Mouse (Mus musculus) neural tube, embryonic 11.5 days (tissue): ENCODE data around the gene Kif28. TPM values are rescaled to one million over a fixed set of nuclear protein-coding genes. Genes with fewer than 3 reads are reported as not detected.

Experiments used
- ATAC-seq: fragments of 200-750 bp; cut with Nextera tagmentation; 2 replicates; pipeline ENCODE4 v1.8.0; 2017; ENCODE audit warnings: moderate number of reproducible peaks, mild to moderate bottlenecking, moderate TSS enrichment, moderate library complexity; ENCODE audit not compliant: insufficient read depth, low FRiP score, low TSS enrichment
- DNase-seq: peaks from one replicate; pipeline ENCODE4 v3.0.0-alpha.2; 2015; ENCODE audit warnings: low spot score
- H3K27ac ChIP-seq: fragments of 300-500 bp; sonication (generic); 2 replicates; pipeline ENCODE4 v1.5.1; 2014; ENCODE audit warnings: low read depth, mild to moderate bottlenecking, low read length
- H3K27me3 ChIP-seq: fragments of 300-500 bp; sonication (generic); 2 replicates; pipeline ENCODE4 v1.6.1; 2014; ENCODE audit warnings: mild to moderate bottlenecking, low read length, mixed read lengths; ENCODE audit not compliant: control insufficient read depth, insufficient read depth
- H3K36me3 ChIP-seq: fragments of 300-500 bp; sonication (generic); 2 replicates; pipeline ENCODE4 v1.6.1; 2014; ENCODE audit warnings: mild to moderate bottlenecking, low read length, moderate library complexity, mixed read lengths; ENCODE audit not compliant: control insufficient read depth, insufficient read depth
- H3K4me1 ChIP-seq: fragments of 300-500 bp; sonication (generic); 2 replicates; pipeline ENCODE4 v1.6.1; 2014; ENCODE audit warnings: low read length, mixed read lengths; ENCODE audit not compliant: control insufficient read depth, insufficient read depth
- H3K4me2 ChIP-seq: fragments of 300-500 bp; sonication (generic); 2 replicates; pipeline ENCODE4 v1.6.1; 2014; ENCODE audit warnings: low read depth, mild to moderate bottlenecking, moderate library complexity
- H3K4me3 ChIP-seq: fragments of 300-500 bp; sonication (generic); 2 replicates; pipeline ENCODE4 v1.5.1; 2014; ENCODE audit warnings: low read depth, low read length
- H3K9ac ChIP-seq: fragments of 300-500 bp; sonication (generic); 2 replicates; pipeline ENCODE4 v1.6.1; 2014; ENCODE audit warnings: mild to moderate bottlenecking, low read length
- H3K9me3 ChIP-seq: fragments of 300-500 bp; sonication (generic); 2 replicates; pipeline ENCODE4 v1.6.1; 2016; ENCODE audit warnings: low read length; ENCODE audit not compliant: control insufficient read depth
- WGBS: fragments of 180-500 bp; shearing (Covaris S2); extraction: QIAGEN DNeasy Blood & Tissue Kit; methylation state at CpG from one replicate; pipeline ENCODE4 v1.1.7; 2014; 5-methylcytosine and 5-hydroxymethylcytosine counted together
- polyA plus RNA-seq: library from polyadenylated mRNA; unstranded; fragments of >200 nt; fragmentation: Nextera tagmentation; extraction: Ambion mirVana; gene quantifications from 2 replicates; pipeline ENCODE4 v1.2.1, GENCODE M21; 2014

Gene Kif28
- polyA plus RNA-seq: not detected in 2 replicates

GRCm38 (mm10) chr1:179745171-179745570 is at the start of gene Kif28:
Gene Kif28 (minus strand): TSS chr1:179745271.
- no peaks in the 10 kb centered on the region for H3K27me3 ChIP-seq
- ATAC-seq: no peak
- H3K9me3 ChIP-seq: no peaks in the 10 kb centered on the region
- WGBS: 93% methylated on average over 9 of the region's 9 CpGs
- H3K4me1 ChIP-seq: no peaks in the 10 kb centered on the region
- no peak for DNase-seq
- H3K9ac ChIP-seq: no peak within 1 kb of the TSS
- H3K27ac ChIP-seq: no peak within 1 kb of the TSS
- no peak within 1 kb of the TSS for H3K4me3 ChIP-seq
- 0 out of 2 replicates have a peak, but pooled peaks cover 2% of the 10 kb centered on the region for H3K36me3 ChIP-seq
- H3K4me2 ChIP-seq: no peak within 1 kb of the TSS

GRCm38 (mm10) chr1:179787281-179787680 is 42.2 kb upstream of the Kif28 start:
- no peaks in the 10 kb centered on the region for H3K9me3 ChIP-seq
- WGBS: 92% methylated on average over 4 of the region's 4 CpGs
- H3K4me3 ChIP-seq: no peak overlapping the region
- peaks cover 11% of the 10 kb centered on the region for H3K36me3 ChIP-seq
- H3K9ac ChIP-seq: no peak overlapping the region
- H3K4me2 ChIP-seq: no peak overlapping the region
- DNase-seq: no peak
- H3K4me1 ChIP-seq: no peaks in the 10 kb centered on the region
- H3K27me3 ChIP-seq: no peaks in the 10 kb centered on the region
- ATAC-seq: no peak
- no peak overlapping the region for H3K27ac ChIP-seq

GRCm38 (mm10) chr1:179785502-179785901 is 40.4 kb upstream of the Kif28 start:
- no peak overlapping the region for H3K4me2 ChIP-seq
- no peak for ATAC-seq
- no peaks in the 10 kb centered on the region for H3K4me1 ChIP-seq
- 93% methylated on average over 5 of the region's 5 CpGs for WGBS
- no peak for DNase-seq
- H3K9me3 ChIP-seq: no peaks in the 10 kb centered on the region
- H3K4me3 ChIP-seq: no peak overlapping the region
- peaks cover 13% of the 10 kb centered on the region for H3K36me3 ChIP-seq
- H3K9ac ChIP-seq: no peak overlapping the region
- no peak overlapping the region for H3K27ac ChIP-seq
- H3K27me3 ChIP-seq: no peaks in the 10 kb centered on the region

GRCm38 (mm10) chr1:179784098-179784497 is 39.0 kb upstream of the Kif28 start:
- no peak for ATAC-seq
- peaks cover 12% of the 10 kb centered on the region for H3K36me3 ChIP-seq

GRCm38 (mm10) chr1:179776831-179777230 is 31.8 kb upstream of the Kif28 start:
- 93% methylated on average over 8 of the region's 8 CpGs for WGBS
- H3K9ac ChIP-seq: no peak overlapping the region
- H3K27ac ChIP-seq: no peak overlapping the region
- DNase-seq (no peak), ATAC-seq (no peak)
- H3K9me3 ChIP-seq: no peaks in the 10 kb centered on the region
- no peak overlapping the region for H3K4me3 ChIP-seq
- H3K36me3 ChIP-seq: peaks cover 7% of the 10 kb centered on the region
- H3K4me2 ChIP-seq: no peak overlapping the region
- no peaks in the 10 kb centered on the region for H3K4me1 ChIP-seq
- no peaks in the 10 kb centered on the region for H3K27me3 ChIP-seq

More at GRCm38 (mm10) chr1:179784098-179784497, 39.0 kb upstream of the Kif28 start:
- H3K27me3 ChIP-seq: no peaks in the 10 kb centered on the region
- no peak overlapping the region for H3K4me3 ChIP-seq
- WGBS: 93% methylated on average over 4 of the region's 4 CpGs
- no peaks in the 10 kb centered on the region for H3K4me1 ChIP-seq
- H3K4me2 ChIP-seq: no peak overlapping the region
- H3K9me3 ChIP-seq: no peaks in the 10 kb centered on the region
- H3K27ac ChIP-seq: no peak overlapping the region
- DNase-seq: no peak
- no peak overlapping the region for H3K9ac ChIP-seq

- Histone ChIP-seq H3K27me3 (no peaks in the 10 kb centered on the region), H3K27ac (no peak overlapping the region), H3K36me3 (peaks cover 17% of the 10 kb centered on the region), H3K4me2 (no peak overlapping the region), H3K9me3 (no peaks in the 10 kb centered on the region), H3K9ac (no peak overlapping the region), H3K4me3 (no peak overlapping the region), H3K4me1 (no peaks in the 10 kb centered on the region)
- no peak for ATAC-seq
- no peak for DNase-seq
- WGBS: 91% methylated on average over 4 of the region's 4 CpGs
Observed at GRCm38 (mm10) chr1:179760553-179760952, 15.5 kb upstream of the Kif28 start.

GRCm38 (mm10) chr1:179760086-179760485 is 15.0 kb upstream of the Kif28 start:
- ATAC-seq (no peak), DNase-seq (no peak)
- Histone ChIP-seq H3K4me3 (no peak overlapping the region), H3K36me3 (peaks cover 17% of the 10 kb centered on the region), H3K4me2 (no peak overlapping the region), H3K27me3 (no peaks in the 10 kb centered on the region), H3K9me3 (no peaks in the 10 kb centered on the region), H3K9ac (no peak overlapping the region), H3K4me1 (no peaks in the 10 kb centered on the region), H3K27ac (no peak overlapping the region)
- WGBS: 92% methylated on average over 5 of the region's 5 CpGs

- Histone ChIP-seq H3K4me2 (no peak overlapping the region), H3K9ac (no peak overlapping the region), H3K4me3 (no peak overlapping the region), H3K27me3 (no peaks in the 10 kb centered on the region), H3K4me1 (no peaks in the 10 kb centered on the region), H3K36me3 (peaks cover 20% of the 10 kb centered on the region), H3K9me3 (no peaks in the 10 kb centered on the region), H3K27ac (no peak overlapping the region)
- ATAC-seq (no peak), DNase-seq (no peak)
Observed at GRCm38 (mm10) chr1:179756477-179756876, 11.4 kb upstream of the Kif28 start.

GRCm38 (mm10) chr1:179753006-179753405 is 7.9 kb upstream of the Kif28 start:
- no peak for ATAC-seq
- H3K36me3 ChIP-seq: peaks cover 14% of the 10 kb centered on the region
- 95% methylated on average over 8 of the region's 8 CpGs for WGBS

More at GRCm38 (mm10) chr1:179753006-179753405, 7.9 kb upstream of the Kif28 start:
- H3K27ac ChIP-seq: no peak overlapping the region
- DNase-seq: no peak
- H3K27me3 ChIP-seq: no peaks in the 10 kb centered on the region
- H3K9me3 ChIP-seq: no peaks in the 10 kb centered on the region
- no peaks in the 10 kb centered on the region for H3K4me1 ChIP-seq
- H3K4me3 ChIP-seq: no peak overlapping the region
- H3K9ac ChIP-seq: no peak overlapping the region
- H3K4me2 ChIP-seq: no peak overlapping the region
